Mouse (Mus musculus) heart, postnatal 14 days (tissue): ENCODE data around the gene Sptan1. TPM values are rescaled to one million over a fixed set of nuclear protein-coding genes. Genes with fewer than 3 reads are reported as not detected.

Experiments used
- DNase-seq, 2 experiments: peaks; one replicate each; pipeline ENCODE4 v3.0.0; 2021 to 2022
- intact Hi-C: fragments of 180-260 bp; cut with DNase I; formaldehyde crosslinking; loops from one replicate; pipeline ENCODE4 v1.15.1; 2025
- total RNA-seq, 2 experiments: library from RNA; stranded (reverse); gene quantifications; 2 replicates each; pipeline ENCODE4 v1.2.3; 2021

Gene Sptan1
- total RNA-seq, 2 experiments from 2014 or later = 255 TPM

GRCm38 (mm10) chr2:29977307-29977706 lies 11.9 kb downstream of the Sptan1 start:
- intact Hi-C loops = loop anchor here (1.0 kb wide), 1 partner anchor 42 kb away; the partner anchor contains the start of gene Gle1
- peak; percentile 36 to 63 for DNase-seq

GRCm38 (mm10) chr2:29980661-29981060 lies 15.3 kb downstream of the Sptan1 start:
- intact Hi-C loops = loop anchor here (5.0 kb wide), 1 partner anchor 163 kb away; no protein-coding TSS in a partner anchor
- DNase-seq = no peak

GRCm38 (mm10) chr2:29991962-29992361 lies 26.6 kb downstream of the Sptan1 start:
- intact Hi-C loops = loop anchor here (2.0 kb wide), 1 partner anchor 13 kb away; no protein-coding TSS in a partner anchor
- DNase-seq = no peak

- no peak for DNase-seq
- intact Hi-C loops = no loop called here
Observed at GRCm38 (mm10) chr2:30009101-30009500, 43.7 kb downstream of the Sptan1 start.

- intact Hi-C loops = no loop called here
- DNase-seq = peak; percentile 49 to 58
Observed at GRCm38 (mm10) chr2:30010840-30011281, 45.5 kb downstream of the Sptan1 start.

- intact Hi-C loops = no loop called here
- peak; percentile 47 to 54 for DNase-seq
Observed at GRCm38 (mm10) chr2:30014326-30014966, 49.1 kb downstream of the Sptan1 start.

- intact Hi-C loops = no loop called here
- no peak for DNase-seq
Observed at GRCm38 (mm10) chr2:30025454-30025853, 60.1 kb downstream of the Sptan1 start.

GRCm38 (mm10) chr2:30026997-30027396 lies 61.6 kb downstream of the Sptan1 start:
- intact Hi-C loops = no loop called here
- no peak for DNase-seq

- intact Hi-C loops = no loop called here
- DNase-seq = no peak
Observed at GRCm38 (mm10) chr2:30032244-30032846, 67.0 kb downstream of the Sptan1 start.

- intact Hi-C loops = no loop called here
- DNase-seq = no peak
Observed at GRCm38 (mm10) chr2:30032957-30033356, 67.6 kb downstream of the Sptan1 start.

- intact Hi-C loops = no loop called here
- no peak for DNase-seq
Observed at GRCm38 (mm10) chr2:30037762-30038161, 72.4 kb downstream of the Sptan1 start.

- intact Hi-C loops = no loop called here
- DNase-seq = no peak
Observed at GRCm38 (mm10) chr2:30038370-30038769, 73.0 kb downstream of the Sptan1 start.

- DNase-seq = no peak
- intact Hi-C loops = no loop called here
Observed at GRCm38 (mm10) chr2:30039687-30040086, 74.3 kb downstream of the Sptan1 start.

GRCm38 (mm10) chr2:30042445-30042844 lies 77.1 kb downstream of the Sptan1 start:
- intact Hi-C loops = loop anchor here (2.0 kb wide), 1 partner anchor 54 kb away; no protein-coding TSS in a partner anchor
- peak; percentile 81 to 90 for DNase-seq

GRCm38 (mm10) chr2:30044550-30044949 lies 79.2 kb downstream of the Sptan1 start:
- intact Hi-C loops = no loop called here
- no peak for DNase-seq

GRCm38 (mm10) chr2:30047127-30047526 lies 81.8 kb downstream of the Sptan1 start:
- intact Hi-C loops = no loop called here
- DNase-seq = no peak

- no peak for DNase-seq
- intact Hi-C loops = no loop called here
Observed at GRCm38 (mm10) chr2:30048101-30048501, 82.7 kb downstream of the Sptan1 start.

GRCm38 (mm10) chr2:30048699-30049388 lies 83.5 kb downstream of the Sptan1 start, which contains the start of gene Wdr34:
Wdr34 (minus strand) TSS chr2:30048881.
- DNase-seq = peak; percentile 99
- intact Hi-C loops = no loop called here

- DNase-seq = no peak
- intact Hi-C loops = no loop called here
Observed at GRCm38 (mm10) chr2:30049831-30050230, 84.5 kb downstream of the Sptan1 start.

GRCm38 (mm10) chr2:30051992-30052761 lies 86.8 kb downstream of the Sptan1 start:
- intact Hi-C loops = no loop called here

More at GRCm38 (mm10) chr2:30051992-30052761, 86.8 kb downstream of the Sptan1 start:
- DNase-seq = no peak
